Mouse (Mus musculus): Measurements from ENCODE around the gene Dgki.

DNA sequence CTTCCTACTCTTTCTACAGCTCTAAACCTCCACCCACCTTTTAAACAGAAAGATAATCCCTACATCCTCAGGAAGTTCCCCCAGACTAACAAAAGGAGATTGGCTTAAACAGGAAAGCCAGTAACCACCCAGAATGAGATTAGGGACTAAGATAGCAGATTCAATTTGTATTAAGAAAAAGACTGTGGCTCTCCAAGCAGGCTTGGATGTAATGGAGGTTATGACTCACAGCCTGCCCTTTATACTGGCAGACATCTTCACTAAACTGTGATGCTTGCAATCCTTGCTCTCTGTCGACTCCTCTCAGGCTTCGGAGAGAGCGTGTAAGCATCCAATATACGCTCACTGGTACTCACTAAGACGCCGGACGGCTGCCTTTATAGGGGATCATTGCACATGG lies 236.7 kb downstream of the Dgki start:
- TF ChIP-seq CTCF (IDR thresholded peaks at IDR 0.05) (no peak), EP300 (IDR thresholded peaks at IDR 0.05; ENCODE audit: insufficient read depth, low read depth, low read length) (no peak)
